In the genomic region with DNA sequence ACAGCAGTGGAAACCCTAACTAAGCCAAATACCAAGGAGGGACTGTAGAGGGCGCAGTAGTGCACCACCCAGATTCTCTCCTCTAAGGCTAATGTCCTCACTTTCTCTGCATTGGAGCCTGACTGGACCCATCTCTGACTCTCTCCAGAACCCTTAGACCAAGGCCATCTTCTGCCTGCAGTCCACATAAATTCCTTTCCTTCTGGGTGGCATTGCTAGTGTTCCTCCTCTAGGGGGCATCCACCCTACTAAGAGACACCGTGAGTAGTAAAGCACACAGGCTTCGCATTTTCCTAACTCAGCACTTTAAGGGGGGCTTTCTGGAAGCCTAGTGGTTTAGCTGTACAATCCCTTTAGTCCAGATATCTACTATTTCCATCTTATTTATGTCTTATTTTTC, we compare ENCODE assay signal across 17 mouse cellular contexts.
DNase-seq lines count a peak whose midpoint lies in the region; ATAC-seq and TF ChIP-seq lines count a peak whose summit lies in the region.
"Had no signal": no experiment of that assay in that cellular context is flagged by ENCODE, and none has a peak within 500 bp of the region (broad histone marks: within the 10 kb centered on the region; RNA-seq: fewer than 3 reads in every experiment).

No protein-coding gene starts in this region.

- peak; percentile 46 for TF ChIP-seq CTCF in kidney, postnatal 0 days (IDR thresholded peaks at IDR 0.05; ENCODE audit: low read depth)
- TF ChIP-seq CTCF in bone marrow macrophage, adult 2 months (IDR thresholded peaks at IDR 0.05; ENCODE audit: low read depth, low read length), result peak; percentile 59; the same call in 1 of the 2 replicates

- no peaks in the 10 kb centered on the region for H3K9me3 ChIP-seq in kidney, postnatal 0 days (replicated peaks; ENCODE audit: low read length)
- no peaks in the 10 kb centered on the region for H3K9me3 ChIP-seq in neural tube, embryonic 15.5 days (replicated peaks)
- H3K9me3 ChIP-seq: embryonic facial prominence, embryonic 15.5 days; heart, embryonic 15.5 days; hindbrain, embryonic 15.5 days; limb, embryonic 13.5 days; neural tube, embryonic 13.5 days had no signal

- H3K4me3 ChIP-seq in kidney, postnatal 0 days (replicated peaks; ENCODE audit: low read depth, low read length), result no peak overlapping the region
- H3K4me3 ChIP-seq in bone marrow macrophage, adult 2 months (ENCODE audit: insufficient read depth, low read length), result no peak overlapping the region
- H3K4me3 ChIP-seq in neural tube, embryonic 15.5 days (replicated peaks), result no peak overlapping the region
- H3K4me3 ChIP-seq: embryonic facial prominence, embryonic 15.5 days; heart, embryonic 15.5 days; hindbrain, embryonic 15.5 days; limb, embryonic 13.5 days; neural tube, embryonic 13.5 days had no signal

- H3K4me1 ChIP-seq in kidney, postnatal 0 days (replicated peaks; ENCODE audit: insufficient read depth, low read length), result peaks cover 13% of the 10 kb centered on the region
- no peaks in the 10 kb centered on the region for H3K4me1 ChIP-seq in bone marrow macrophage, adult 2 months (ENCODE audit: control insufficient read depth, insufficient read depth, low read length)
- peaks cover 29% of the 10 kb centered on the region for H3K4me1 ChIP-seq in neural tube, embryonic 15.5 days

- H3K27ac ChIP-seq in kidney, postnatal 0 days, result no peak overlapping the region
- no peak overlapping the region for H3K27ac ChIP-seq in bone marrow macrophage, adult 2 months (ENCODE audit: insufficient read depth, low read depth, low read length)
- no peak overlapping the region for H3K27ac ChIP-seq in neural tube, embryonic 15.5 days (replicated peaks)
- H3K27ac ChIP-seq: embryonic facial prominence, embryonic 15.5 days; heart, embryonic 15.5 days; hindbrain, embryonic 15.5 days; limb, embryonic 13.5 days; neural tube, embryonic 13.5 days had no signal

- H3K4me2 ChIP-seq in kidney, postnatal 0 days (ENCODE audit: low read length), result no peak overlapping the region
- no peak overlapping the region for H3K4me2 ChIP-seq in neural tube, embryonic 15.5 days
- H3K4me2 ChIP-seq: embryonic facial prominence, embryonic 15.5 days; heart, embryonic 15.5 days; hindbrain, embryonic 15.5 days; limb, embryonic 13.5 days; neural tube, embryonic 13.5 days had no signal

- H3K9ac ChIP-seq in kidney, postnatal 0 days (ENCODE audit: low read depth, low read length), result no peak overlapping the region
- H3K9ac ChIP-seq in neural tube, embryonic 15.5 days (replicated peaks), result no peak overlapping the region
- H3K9ac ChIP-seq: embryonic facial prominence, embryonic 15.5 days; heart, embryonic 15.5 days; hindbrain, embryonic 15.5 days; limb, embryonic 13.5 days; neural tube, embryonic 13.5 days had no signal

- no peak for DNase-seq in kidney, postnatal 0 days (ENCODE audit: low spot score)
- no peak for DNase-seq in kidney, adult 11 months
- peak; percentile 15 for DNase-seq in thymus, postnatal 0 days (ENCODE audit: low spot score)
- no peak for DNase-seq in thymus, postnatal 10 days (ENCODE audit: low spot score in 2 of 2)
- DNase-seq: cerebellum, postnatal 10 days; gastrocnemius, postnatal 36 days; kidney, postnatal 14 days; midbrain, embryonic 14.5 days; right cerebral cortex, adult 18-20 months had no signal

- no peaks in the 10 kb centered on the region for H3K36me3 ChIP-seq in kidney, postnatal 0 days (ENCODE audit: insufficient read depth, low read length)
- no peaks in the 10 kb centered on the region for H3K36me3 ChIP-seq in neural tube, embryonic 15.5 days
- H3K36me3 ChIP-seq: embryonic facial prominence, embryonic 15.5 days; heart, embryonic 15.5 days; hindbrain, embryonic 15.5 days; limb, embryonic 13.5 days; neural tube, embryonic 13.5 days had no signal

- 83% methylated on average over 3 of the region's 3 CpGs for WGBS in kidney, postnatal 0 days
- 79% methylated on average over 3 of the region's 3 CpGs for WGBS in neural tube, embryonic 15.5 days

- no peak for ATAC-seq in kidney, postnatal 0 days (replicated peaks; ENCODE audit: low FRiP score, low read depth)
- no peak for ATAC-seq in activated CD4-positive, CD25-positive, alpha-beta regulatory T cell, adult 4 months
- ATAC-seq in neural tube, embryonic 15.5 days (ENCODE audit: low FRiP score), result no peak

- no peaks in the 10 kb centered on the region for H3K27me3 ChIP-seq in kidney, postnatal 0 days (ENCODE audit: insufficient read depth, low read length)
- peaks cover under 1% of the 10 kb centered on the region; the same call in 1 of the 2 replicates for H3K27me3 ChIP-seq in neural tube, embryonic 15.5 days (replicated peaks)
- H3K27me3 ChIP-seq: embryonic facial prominence, embryonic 15.5 days; hindbrain, embryonic 15.5 days; limb, embryonic 13.5 days had no signal

- TF ChIP-seq POLR2A in bone marrow macrophage, adult 2 months (IDR thresholded peaks at IDR 0.05; ENCODE audit: borderline replicate concordance, low read depth, low read length), result no peak
